Mouse (Mus musculus): Measurements from ENCODE around the gene Mbtd1. TPM values are rescaled to one million over a fixed set of nuclear protein-coding genes. Genes with fewer than 3 reads are reported as not detected.

Mbtd1 gene
- total RNA-seq, 2 experiments from 2014 or later, result 24.6 to 32.5 TPM

GRCm38 (mm10) chr11:93987625-93988327 is 102.1 kb downstream of the Mbtd1 start:
- DNase-seq, result peak; percentile 21 to 44

GRCm38 (mm10) chr11:93988328-93989062 is 102.8 kb downstream of the Mbtd1 start:
- DNase-seq, result peak in 1 of 2 experiments; percentile 30

- DNase-seq, result no peak
Observed at GRCm38 (mm10) chr11:93994531-93994930, 108.9 kb downstream of the Mbtd1 start.

- peak; percentile 87 to 90 for DNase-seq
Observed at GRCm38 (mm10) chr11:93995111-93995719, 109.6 kb downstream of the Mbtd1 start.

- DNase-seq, result peak; percentile 93 to 95
Observed at GRCm38 (mm10) chr11:93995720-93996305, 110.2 kb downstream of the Mbtd1 start, which contains the start of gene Spag9. Gene Spag9 (plus strand): TSS chr11:93996091.

Other genes with a start within 250 kb of the Mbtd1 start
- 10 to 100 TPM; 24.3 to 25.5 TPM for gene Utp18, start 86 bp upstream of the Mbtd1 start, total RNA-seq (2021)
- 100 to 1,000 TPM; 504 to 546 TPM for gene Nme2, start 70.4 kb downstream of the Mbtd1 start, total RNA-seq (2021)
- gene Gm20390, start 82.4 kb downstream of the Mbtd1 start, total RNA-seq (2021), result 10 to 100 TPM; 66.6 to 85.5 TPM
- gene Nme1, start 82.7 kb downstream of the Mbtd1 start, total RNA-seq (2021), result 10 to 100 TPM; 33.5 to 41.7 TPM
- 100 to 1,000 TPM; 108 to 117 TPM for gene Spag9, start 110.2 kb downstream of the Mbtd1 start, total RNA-seq (2021)

Data from adrenal gland, postnatal 36 days (tissue).